Comparison of ENCODE assay signal across 8 mouse cellular contexts in the genomic region with DNA sequence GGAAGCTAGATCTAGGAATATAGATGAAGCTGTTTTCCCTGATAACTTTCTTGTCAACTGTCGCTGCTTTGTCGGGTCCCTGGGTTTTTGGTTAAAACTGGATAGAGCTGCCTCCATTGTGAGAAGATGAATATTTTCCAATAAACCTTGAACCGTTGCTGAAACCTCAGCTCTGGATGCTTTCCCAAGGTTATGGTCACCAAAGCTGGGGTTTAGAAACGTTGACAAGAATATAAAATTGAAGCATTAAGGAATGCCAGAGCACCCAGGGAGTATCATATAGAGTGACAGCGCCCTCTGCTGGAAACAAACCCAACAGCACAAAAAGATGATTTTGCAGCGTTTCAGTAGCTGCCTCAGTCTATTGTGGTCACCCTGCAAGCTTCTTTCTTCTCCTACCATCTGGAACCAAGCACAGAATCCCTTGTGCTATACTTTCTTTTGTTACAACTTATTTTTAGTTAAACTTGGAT.
DNase-seq lines count a peak whose midpoint lies in the region; ATAC-seq and TF ChIP-seq lines count a peak whose summit lies in the region.

No protein-coding gene starts in this region.

- no peaks in the 10 kb centered on the region; the same call in 1 of the 2 replicates for H3K4me1 ChIP-seq in kidney, postnatal 0 days (replicated peaks; ENCODE audit: insufficient read depth, low read length)
- no peaks in the 10 kb centered on the region; the same call in 1 of the 2 replicates for H3K4me1 ChIP-seq in lung, embryonic 15.5 days

- H3K4me2 ChIP-seq in kidney, postnatal 0 days (ENCODE audit: low read length), result peak overlapping the region; percentile 25; the same call in 1 of the 2 replicates
- peak overlapping the region; percentile 44 for H3K4me2 ChIP-seq in lung, embryonic 15.5 days

- no peaks in the 10 kb centered on the region for H3K27me3 ChIP-seq in kidney, postnatal 0 days (ENCODE audit: insufficient read depth, low read length)
- no peaks in the 10 kb centered on the region; the same call in 1 of the 2 replicates for H3K27me3 ChIP-seq in lung, embryonic 15.5 days

- DNase-seq in layer of hippocampus, adult 11-12 months (ENCODE audit: low spot score), result peak; percentile 60
- DNase-seq in layer of hippocampus, adult 9-11 months, result no peak
- DNase-seq in brain, adult 2 months (ENCODE audit: low read depth, low spot score), result peak; percentile 79
- peak; percentile 37 for DNase-seq in forelimb bud, embryonic 11.5 days (ENCODE audit: low read depth, low spot score)
- peak; percentile 79 for DNase-seq in kidney, postnatal 0 days (ENCODE audit: low spot score)
- peak; percentile 73 for DNase-seq in right cerebral cortex, postnatal 14 days
- DNase-seq in MN1 (ENCODE audit: low spot score), result no peak

- H3K9me3 ChIP-seq in kidney, postnatal 0 days (replicated peaks; ENCODE audit: low read length), result no peaks in the 10 kb centered on the region
- H3K9me3 ChIP-seq in lung, embryonic 15.5 days, result no peaks in the 10 kb centered on the region

- no peak overlapping the region for H3K9ac ChIP-seq in kidney, postnatal 0 days (ENCODE audit: low read depth, low read length)
- H3K9ac ChIP-seq in lung, embryonic 15.5 days, result no peak overlapping the region

- ATAC-seq in kidney, postnatal 0 days (replicated peaks; ENCODE audit: low FRiP score, low read depth), result no peak
- ATAC-seq in lung, embryonic 15.5 days (ENCODE audit: borderline replicate concordance, extremely low read depth, low FRiP score, low TSS enrichment), result no peak

- no peak overlapping the region for H3K4me3 ChIP-seq in kidney, postnatal 0 days (replicated peaks; ENCODE audit: low read depth, low read length)
- H3K4me3 ChIP-seq in lung, embryonic 15.5 days, result no peak overlapping the region

- peak; percentile 75 for TF ChIP-seq CTCF in kidney, postnatal 0 days (IDR thresholded peaks at IDR 0.05; ENCODE audit: low read depth)

- H3K36me3 ChIP-seq in kidney, postnatal 0 days (ENCODE audit: insufficient read depth, low read length), result no peaks in the 10 kb centered on the region
- no peaks in the 10 kb centered on the region for H3K36me3 ChIP-seq in lung, embryonic 15.5 days

- no peak overlapping the region for H3K27ac ChIP-seq in kidney, postnatal 0 days
- H3K27ac ChIP-seq in lung, embryonic 15.5 days, result 0 out of 2 replicates have a peak overlapping the region, but pooled peaks have one; percentile 9

- 30% methylated on average over 6 of the region's 6 CpGs for WGBS in kidney, postnatal 0 days
- WGBS in lung, embryonic 15.5 days, result 28% methylated on average over 6 of the region's 6 CpGs

Comparison
In these comparisons a context has a peak if more than half of its experiments do, and no peak if none do; other contexts are left out.
1. DNase-seq: peak in layer of hippocampus, adult 11-12 months (single experiment), brain, adult 2 months (single experiment), forelimb bud, embryonic 11.5 days (single experiment), kidney, postnatal 0 days (single experiment) and right cerebral cortex, postnatal 14 days (single experiment); none in layer of hippocampus, adult 9-11 months (single experiment) and MN1 (single experiment).